Mouse (Mus musculus): Measurements from ENCODE around the gene Hhat. TPM values are rescaled to one million over a fixed set of nuclear protein-coding genes. Genes with fewer than 3 reads are reported as not detected.

Hhat gene
- polyA plus RNA-seq, 1 experiment from 2014 or later = 3.4 TPM

GRCm38 (mm10) chr1:192789111-192789522 lies 18.1 kb upstream of the Hhat start:
- WGBS = 56% methylated on average over 10 of the region's 10 CpGs
- no peaks in the 10 kb centered on the region for H3K9me3 ChIP-seq (ENCODE audit: control insufficient read depth, low read length)
- H3K9ac ChIP-seq (ENCODE audit: low read depth, low read length) = no peak overlapping the region
- H3K27me3 ChIP-seq (replicated peaks; ENCODE audit: control insufficient read depth, insufficient read depth, low read length) = no peaks in the 10 kb centered on the region
- peaks cover 17% of the 10 kb centered on the region for H3K4me1 ChIP-seq (ENCODE audit: control insufficient read depth, insufficient read depth, low read depth, low read length)
- no peak overlapping the region for H3K4me2 ChIP-seq (ENCODE audit: low read length)
- ATAC-seq = peak; percentile 86
- no peak overlapping the region for H3K4me3 ChIP-seq (ENCODE audit: low read length)
- 0 out of 2 replicates have a peak overlapping the region, but pooled peaks have one; percentile 59 for H3K27ac ChIP-seq (ENCODE audit: low read depth, low read length)
- H3K36me3 ChIP-seq (ENCODE audit: control insufficient read depth, insufficient read depth, low read length) = no peaks in the 10 kb centered on the region

GRCm38 (mm10) chr1:192786194-192786593 lies 15.2 kb upstream of the Hhat start:
- Histone ChIP-seq H3K27ac (ENCODE audit: low read depth, low read length) (no peak overlapping the region), H3K9ac (ENCODE audit: low read depth, low read length) (no peak overlapping the region), H3K36me3 (ENCODE audit: control insufficient read depth, insufficient read depth, low read length) (no peaks in the 10 kb centered on the region), H3K4me2 (ENCODE audit: low read length) (no peak overlapping the region), H3K4me1 (ENCODE audit: control insufficient read depth, insufficient read depth, low read depth, low read length) (peaks cover 12% of the 10 kb centered on the region), H3K27me3 (replicated peaks; ENCODE audit: control insufficient read depth, insufficient read depth, low read length) (no peaks in the 10 kb centered on the region), H3K9me3 (ENCODE audit: control insufficient read depth, low read length) (no peaks in the 10 kb centered on the region), H3K4me3 (ENCODE audit: low read length) (no peak overlapping the region)
- 92% methylated on average over 1 of the region's 1 CpGs for WGBS
- no peak for ATAC-seq

DNA sequence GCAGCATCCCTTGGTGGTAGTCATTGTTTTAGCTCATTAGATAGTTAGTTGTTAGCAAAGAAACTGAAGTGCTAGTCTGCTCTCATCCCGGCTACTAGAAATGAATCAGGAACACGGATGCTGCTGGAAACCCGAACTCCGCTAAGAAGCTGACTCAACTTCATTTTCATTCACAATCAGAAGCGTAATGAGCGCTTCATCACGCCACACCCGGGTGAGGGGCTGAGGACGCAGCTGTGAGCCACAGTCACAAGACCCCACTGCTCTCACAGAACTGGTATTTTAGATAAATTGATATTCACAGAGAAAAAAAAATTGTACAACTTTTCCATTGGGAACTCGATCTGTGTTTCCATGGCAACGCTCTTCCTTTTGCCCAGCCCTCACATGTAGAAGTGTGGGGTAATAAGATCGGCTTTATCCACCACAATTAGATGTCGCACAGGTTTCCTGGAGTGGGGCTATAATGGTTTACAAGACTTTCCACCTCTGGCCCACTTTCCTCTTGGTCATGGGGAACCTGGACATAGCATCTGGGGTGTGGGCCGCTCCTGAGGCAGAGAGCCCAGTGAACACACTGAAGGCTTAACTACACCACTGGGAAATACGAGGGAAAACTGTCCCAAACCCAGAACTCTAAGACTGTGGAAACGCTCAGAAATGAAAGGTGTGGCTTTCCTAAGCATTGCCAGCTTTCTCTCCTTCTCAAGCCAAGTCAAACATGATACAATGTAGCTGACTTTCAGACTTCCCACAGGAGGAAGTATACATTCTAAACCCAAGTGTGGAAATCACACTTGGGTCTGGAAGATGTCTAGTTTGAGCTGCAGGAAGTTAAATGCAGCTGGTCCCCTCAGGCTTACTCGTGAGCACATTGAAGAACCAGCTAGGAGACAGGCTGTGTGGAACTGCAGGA lies 14.3 kb upstream of the Hhat start:
- peaks cover 12% of the 10 kb centered on the region for H3K4me1 ChIP-seq (ENCODE audit: control insufficient read depth, insufficient read depth, low read depth, low read length)
- no peaks in the 10 kb centered on the region for H3K36me3 ChIP-seq (ENCODE audit: control insufficient read depth, insufficient read depth, low read length)
- H3K4me3 ChIP-seq (ENCODE audit: low read length) = peak overlapping the region; percentile 8; the same call in 1 of the 2 replicates
- 46% methylated on average over 17 of the region's 17 CpGs for WGBS
- peak overlapping the region; percentile 51 for H3K4me2 ChIP-seq (ENCODE audit: low read length)
- ATAC-seq = peak; percentile 41
- no peaks in the 10 kb centered on the region for H3K27me3 ChIP-seq (replicated peaks; ENCODE audit: control insufficient read depth, insufficient read depth, low read length)
- no peaks in the 10 kb centered on the region for H3K9me3 ChIP-seq (ENCODE audit: control insufficient read depth, low read length)
- no peak overlapping the region for H3K27ac ChIP-seq (ENCODE audit: low read depth, low read length)
- H3K9ac ChIP-seq (ENCODE audit: low read depth, low read length) = no peak overlapping the region; the same call in 1 of the 2 replicates

GRCm38 (mm10) chr1:192784374-192784773 lies 13.4 kb upstream of the Hhat start:
- Histone ChIP-seq H3K36me3 (ENCODE audit: control insufficient read depth, insufficient read depth, low read length) (no peaks in the 10 kb centered on the region), H3K9ac (ENCODE audit: low read depth, low read length) (no peak overlapping the region), H3K4me2 (ENCODE audit: low read length) (no peak overlapping the region), H3K27ac (ENCODE audit: low read depth, low read length) (no peak overlapping the region), H3K4me3 (ENCODE audit: low read length) (no peak overlapping the region), H3K9me3 (ENCODE audit: control insufficient read depth, low read length) (no peaks in the 10 kb centered on the region), H3K4me1 (ENCODE audit: control insufficient read depth, insufficient read depth, low read depth, low read length) (peaks cover 12% of the 10 kb centered on the region), H3K27me3 (replicated peaks; ENCODE audit: control insufficient read depth, insufficient read depth, low read length) (no peaks in the 10 kb centered on the region)
- peak; percentile 75 for ATAC-seq
- WGBS = 31% methylated on average over 4 of the region's 4 CpGs

- H3K27ac ChIP-seq (ENCODE audit: low read depth, low read length) = no peak overlapping the region
- no peak overlapping the region for H3K4me2 ChIP-seq (ENCODE audit: low read length)
- H3K4me3 ChIP-seq (ENCODE audit: low read length) = no peak overlapping the region
- ATAC-seq = no peak
- no peaks in the 10 kb centered on the region for H3K36me3 ChIP-seq (ENCODE audit: control insufficient read depth, insufficient read depth, low read length)
- H3K27me3 ChIP-seq (replicated peaks; ENCODE audit: control insufficient read depth, insufficient read depth, low read length) = no peaks in the 10 kb centered on the region
- H3K9me3 ChIP-seq (ENCODE audit: control insufficient read depth, low read length) = no peaks in the 10 kb centered on the region
- H3K4me1 ChIP-seq (ENCODE audit: control insufficient read depth, insufficient read depth, low read depth, low read length) = peaks cover 12% of the 10 kb centered on the region
- H3K9ac ChIP-seq (ENCODE audit: low read depth, low read length) = no peak overlapping the region
Measured at GRCm38 (mm10) chr1:192781256-192781655, 10.2 kb upstream of the Hhat start.

GRCm38 (mm10) chr1:192778869-192779514 lies 8.0 kb upstream of the Hhat start:
- H3K36me3 ChIP-seq (ENCODE audit: control insufficient read depth, insufficient read depth, low read length) = no peaks in the 10 kb centered on the region
- ATAC-seq = no peak
- WGBS = 47% methylated on average over 6 of the region's 6 CpGs

GRCm38 (mm10) chr1:192778206-192778605 lies 7.2 kb upstream of the Hhat start:
- H3K27me3 ChIP-seq (replicated peaks; ENCODE audit: control insufficient read depth, insufficient read depth, low read length) = no peaks in the 10 kb centered on the region; the same call in 1 of the 2 replicates
- H3K4me2 ChIP-seq (ENCODE audit: low read length) = no peak overlapping the region
- no peaks in the 10 kb centered on the region for H3K36me3 ChIP-seq (ENCODE audit: control insufficient read depth, insufficient read depth, low read length)
- no peak overlapping the region for H3K4me3 ChIP-seq (ENCODE audit: low read length)
- ATAC-seq = no peak
- H3K4me1 ChIP-seq (ENCODE audit: control insufficient read depth, insufficient read depth, low read depth, low read length) = no peaks in the 10 kb centered on the region
- no peak overlapping the region for H3K9ac ChIP-seq (ENCODE audit: low read depth, low read length)
- H3K9me3 ChIP-seq (ENCODE audit: control insufficient read depth, low read length) = no peaks in the 10 kb centered on the region
- WGBS = 92% methylated on average over 4 of the region's 4 CpGs
- no peak overlapping the region for H3K27ac ChIP-seq (ENCODE audit: low read depth, low read length)

More at GRCm38 (mm10) chr1:192778869-192779514, 8.0 kb upstream of the Hhat start:
- no peak overlapping the region for H3K4me3 ChIP-seq (ENCODE audit: low read length)
- no peak overlapping the region for H3K4me2 ChIP-seq (ENCODE audit: low read length)
- no peaks in the 10 kb centered on the region for H3K9me3 ChIP-seq (ENCODE audit: control insufficient read depth, low read length)
- H3K27me3 ChIP-seq (replicated peaks; ENCODE audit: control insufficient read depth, insufficient read depth, low read length) = no peaks in the 10 kb centered on the region; the same call in 1 of the 2 replicates
- H3K9ac ChIP-seq (ENCODE audit: low read depth, low read length) = no peak overlapping the region
- no peak overlapping the region for H3K27ac ChIP-seq (ENCODE audit: low read depth, low read length)
- H3K4me1 ChIP-seq (ENCODE audit: control insufficient read depth, insufficient read depth, low read depth, low read length) = no peaks in the 10 kb centered on the region

DNA sequence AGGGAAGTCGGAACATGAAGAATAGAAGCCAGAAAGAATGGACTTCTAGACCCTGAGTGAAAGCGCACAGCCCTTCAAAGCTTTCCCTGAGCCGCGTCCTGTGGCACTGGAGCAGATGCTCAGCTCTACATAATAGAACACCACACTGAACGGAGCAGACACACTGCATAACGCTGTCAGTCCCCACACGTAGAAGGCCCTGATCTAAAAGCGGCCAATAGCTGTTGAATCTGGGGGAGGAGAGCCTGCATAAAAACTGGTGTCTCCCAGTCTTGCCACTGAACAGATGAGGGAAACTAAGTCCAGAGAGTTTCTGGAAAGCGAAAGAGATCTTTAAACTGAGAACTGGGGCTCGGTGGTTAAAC lies 911 bp downstream of the Hhat start:
- Histone ChIP-seq H3K4me1 (ENCODE audit: control insufficient read depth, insufficient read depth, low read depth, low read length) (peaks cover 6% of the 10 kb centered on the region), H3K27me3 (replicated peaks; ENCODE audit: control insufficient read depth, insufficient read depth, low read length) (no peaks in the 10 kb centered on the region), H3K4me3 (ENCODE audit: low read length) (peak overlapping the region; percentile 71), H3K9me3 (ENCODE audit: control insufficient read depth, low read length) (no peaks in the 10 kb centered on the region), H3K36me3 (ENCODE audit: control insufficient read depth, insufficient read depth, low read length) (no peaks in the 10 kb centered on the region), H3K9ac (ENCODE audit: low read depth, low read length) (peak overlapping the region; percentile 98), H3K4me2 (ENCODE audit: low read length) (peak overlapping the region; percentile 98), H3K27ac (ENCODE audit: low read depth, low read length) (peak overlapping the region; percentile 95)
- peak; percentile 84 for ATAC-seq
- 9% methylated on average over 10 of the region's 10 CpGs for WGBS

DNA sequence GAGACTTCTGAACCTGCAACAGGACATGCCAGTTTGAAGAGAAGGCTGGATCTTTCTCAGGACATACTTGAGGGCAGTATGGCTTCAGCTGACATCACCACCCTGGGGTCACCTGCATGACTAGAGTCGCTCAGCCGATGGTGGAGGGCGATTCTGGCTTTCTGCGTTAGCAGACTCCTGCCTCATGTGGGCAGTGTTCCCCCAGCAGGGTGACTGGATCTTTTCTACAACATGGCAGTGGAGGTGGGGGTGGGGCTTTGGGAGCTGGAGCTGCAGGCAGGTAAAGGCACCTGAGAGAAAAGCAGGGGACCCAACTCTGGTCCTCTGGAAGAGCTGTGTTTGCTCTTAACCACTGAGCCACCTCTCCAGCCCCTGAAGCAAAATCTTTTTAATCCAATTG lies 5.5 kb downstream of the Hhat start:
- Histone ChIP-seq H3K4me1 (ENCODE audit: control insufficient read depth, insufficient read depth, low read depth, low read length) (peaks cover 6% of the 10 kb centered on the region), H3K4me2 (ENCODE audit: low read length) (no peak overlapping the region), H3K27ac (ENCODE audit: low read depth, low read length) (no peak overlapping the region), H3K36me3 (ENCODE audit: control insufficient read depth, insufficient read depth, low read length) (no peaks in the 10 kb centered on the region), H3K27me3 (replicated peaks; ENCODE audit: control insufficient read depth, insufficient read depth, low read length) (no peaks in the 10 kb centered on the region), H3K4me3 (ENCODE audit: low read length) (no peak overlapping the region), H3K9ac (ENCODE audit: low read depth, low read length) (no peak overlapping the region), H3K9me3 (ENCODE audit: control insufficient read depth, low read length) (no peaks in the 10 kb centered on the region)
- no peak for ATAC-seq
- 44% methylated on average over 4 of the region's 4 CpGs for WGBS
